Mouse (Mus musculus) midbrain, embryonic 13.5 days (tissue): Measurements from ENCODE around the gene Fuca2. TPM values are rescaled to one million over a fixed set of nuclear protein-coding genes. Genes with fewer than 3 reads are reported as not detected.
A peak's percentile ranks its signal among the peaks of the same experiment; 100 is the strongest.
"Not testable (repeated sequence)": the region's sequence is repeated elsewhere in the genome, so short reads cannot be mapped to it uniquely, and the experiment has no call there.

Experiments
- ATAC-seq: fragments of 200-750 bp; cut with Nextera tagmentation; 2 replicates; pipeline ENCODE4 v1.8.0; 2017; ENCODE audit warnings: mild to moderate bottlenecking, moderate TSS enrichment, moderate library complexity
- H3K27ac ChIP-seq: fragments of 300-500 bp; sonication (generic); 2 replicates; pipeline ENCODE4 v1.5.1; 2015; ENCODE audit warnings: inconsistent platforms, mild to moderate bottlenecking, moderate library complexity
- H3K27me3 ChIP-seq: fragments of 300-500 bp; sonication (generic); 2 replicates; pipeline ENCODE4 v1.6.1; 2015; ENCODE audit warnings: mild to moderate bottlenecking, inconsistent platforms
- H3K36me3 ChIP-seq: fragments of 300-500 bp; sonication (generic); 2 replicates; pipeline ENCODE4 v1.6.1; 2015; ENCODE audit warnings: mild to moderate bottlenecking, inconsistent platforms
- H3K4me1 ChIP-seq: fragments of 300-500 bp; sonication (generic); replicated peaks from 2 replicates; pipeline ENCODE4 v1.6.1; 2015; ENCODE audit warnings: inconsistent platforms
- H3K4me2 ChIP-seq: fragments of 300-500 bp; sonication (generic); replicated peaks from 2 replicates; pipeline ENCODE4 v1.6.1; 2015; ENCODE audit warnings: moderate library complexity, mild to moderate bottlenecking, inconsistent platforms
- H3K4me3 ChIP-seq: fragments of 300-500 bp; sonication (generic); replicated peaks from 2 replicates; pipeline ENCODE4 v1.5.1; 2015; ENCODE audit warnings: mild to moderate bottlenecking, inconsistent platforms
- H3K9ac ChIP-seq: fragments of 300-500 bp; sonication (generic); replicated peaks from 2 replicates; pipeline ENCODE4 v1.6.1; 2015; ENCODE audit warnings: mild to moderate bottlenecking, inconsistent platforms
- H3K9me3 ChIP-seq: fragments of 300-500 bp; sonication (generic); 2 replicates; pipeline ENCODE4 v1.6.1; 2016; ENCODE audit warnings: mild to moderate bottlenecking, inconsistent platforms
- WGBS: fragments of 180-500 bp; shearing (Covaris S2); methylation state at CpG from one replicate; pipeline ENCODE4 v1.1.7; 2015; 5-methylcytosine and 5-hydroxymethylcytosine counted together
- polyA plus RNA-seq: library from polyadenylated mRNA; unstranded; fragments of >200 nt; fragmentation: Nextera tagmentation; extraction: Ambion mirVana; gene quantifications from 2 replicates; pipeline ENCODE4 v1.2.1, GENCODE M21; 2015

Fuca2 gene
- polyA plus RNA-seq, 1 experiment from 2014 or later = 22.0 TPM

DNA sequence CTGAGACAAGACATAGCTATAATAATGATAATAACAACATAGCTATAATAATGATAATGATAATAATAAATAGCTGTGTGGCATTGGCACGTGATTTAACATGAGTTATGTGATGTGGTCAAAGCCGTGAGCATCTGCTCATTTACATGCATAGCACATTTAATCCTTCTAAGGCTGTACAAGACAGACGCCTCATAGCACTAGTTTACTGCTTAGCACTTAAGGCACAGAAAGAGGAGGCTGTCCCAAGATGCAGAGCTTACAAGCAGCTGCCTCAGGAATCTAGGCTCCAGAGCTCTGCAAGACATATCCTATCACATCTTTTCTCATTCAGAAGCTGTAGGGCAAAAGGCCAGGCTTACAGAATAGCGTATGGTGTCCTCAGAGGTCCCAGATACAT is 13.4 kb upstream of the Fuca2 start:
- ATAC-seq = no peak
- no peaks in the 10 kb centered on the region for H3K9me3 ChIP-seq
- no peaks in the 10 kb centered on the region for H3K27me3 ChIP-seq
- H3K4me1 ChIP-seq = peaks cover 3% of the 10 kb centered on the region; the same call in 1 of the 2 replicates
- H3K9ac ChIP-seq = no peak overlapping the region
- no peaks in the 10 kb centered on the region for H3K36me3 ChIP-seq
- WGBS = 54% methylated on average over 4 of the region's 4 CpGs
- no peak overlapping the region for H3K27ac ChIP-seq
- no peak overlapping the region for H3K4me3 ChIP-seq
- no peak overlapping the region for H3K4me2 ChIP-seq

DNA sequence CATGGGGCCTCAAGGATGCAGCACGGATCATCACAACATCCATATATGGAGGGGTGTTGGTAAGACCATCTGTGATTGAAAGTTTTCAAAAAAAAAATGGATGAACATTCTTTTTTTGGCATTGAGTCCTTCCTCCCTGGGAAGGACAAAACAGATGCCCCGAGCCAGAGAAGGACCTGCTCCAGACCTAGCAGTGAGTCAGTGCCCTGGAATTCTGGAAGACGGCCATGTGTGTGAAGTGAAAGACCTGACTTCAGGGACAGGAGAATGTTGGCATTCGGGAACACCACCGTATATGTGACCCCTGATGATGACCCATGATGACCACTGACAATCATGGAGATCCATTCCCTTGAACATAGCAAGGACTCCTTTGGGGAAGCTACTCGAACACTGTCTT is 9.7 kb upstream of the Fuca2 start:
- Histone ChIP-seq H3K27me3 (no peaks in the 10 kb centered on the region), H3K4me1 (peaks cover 3% of the 10 kb centered on the region; the same call in 1 of the 2 replicates), H3K27ac (no peak overlapping the region), H3K9ac (no peak overlapping the region), H3K36me3 (no peaks in the 10 kb centered on the region), H3K4me2 (no peak overlapping the region), H3K4me3 (no peak overlapping the region), H3K9me3 (no peaks in the 10 kb centered on the region)
- 89% methylated on average over 6 of the region's 6 CpGs for WGBS
- ATAC-seq = no peak

DNA sequence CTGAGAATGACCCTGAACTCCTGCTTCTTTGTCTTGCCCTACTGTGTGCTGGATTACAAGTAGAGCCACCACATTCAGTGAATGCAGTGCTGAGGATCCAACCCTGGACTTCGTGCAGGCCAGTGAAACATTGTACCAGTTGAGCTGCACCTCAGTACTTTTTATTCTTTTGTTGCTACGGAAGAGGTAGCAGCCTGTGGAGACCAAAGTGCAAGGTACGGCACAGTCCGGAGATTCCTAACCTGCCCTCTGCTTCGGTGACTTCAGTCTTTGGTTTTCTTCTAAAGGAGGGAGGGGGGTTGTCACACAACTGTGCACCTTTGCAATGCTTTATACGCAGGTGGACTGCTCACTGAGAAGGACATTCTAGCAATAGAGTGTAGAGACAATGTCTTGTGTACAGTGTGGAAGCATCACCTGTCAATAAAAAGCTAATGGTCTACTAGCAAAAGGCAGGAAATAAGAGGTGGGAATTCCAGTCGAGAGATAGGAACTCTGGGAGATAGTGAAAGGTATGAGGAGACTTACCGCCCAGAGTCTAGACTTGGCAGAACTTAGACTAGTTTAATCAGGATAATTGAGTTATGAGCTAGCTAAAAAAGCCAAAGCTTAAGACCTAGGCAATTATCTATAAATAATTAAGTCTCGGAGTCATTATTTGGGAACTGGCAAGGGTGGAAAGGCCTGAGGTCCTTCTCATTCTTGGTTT is 5.2 kb upstream of the Fuca2 start:
- no peak overlapping the region for H3K9ac ChIP-seq
- ATAC-seq = no peak
- WGBS = 89% methylated on average over 9 of the region's 9 CpGs
- no peaks in the 10 kb centered on the region for H3K27me3 ChIP-seq
- H3K4me3 ChIP-seq = no peak overlapping the region
- no peak overlapping the region for H3K4me2 ChIP-seq
- H3K9me3 ChIP-seq = no peaks in the 10 kb centered on the region
- H3K4me1 ChIP-seq = no peaks in the 10 kb centered on the region
- no peaks in the 10 kb centered on the region for H3K36me3 ChIP-seq
- no peak overlapping the region for H3K27ac ChIP-seq

DNA sequence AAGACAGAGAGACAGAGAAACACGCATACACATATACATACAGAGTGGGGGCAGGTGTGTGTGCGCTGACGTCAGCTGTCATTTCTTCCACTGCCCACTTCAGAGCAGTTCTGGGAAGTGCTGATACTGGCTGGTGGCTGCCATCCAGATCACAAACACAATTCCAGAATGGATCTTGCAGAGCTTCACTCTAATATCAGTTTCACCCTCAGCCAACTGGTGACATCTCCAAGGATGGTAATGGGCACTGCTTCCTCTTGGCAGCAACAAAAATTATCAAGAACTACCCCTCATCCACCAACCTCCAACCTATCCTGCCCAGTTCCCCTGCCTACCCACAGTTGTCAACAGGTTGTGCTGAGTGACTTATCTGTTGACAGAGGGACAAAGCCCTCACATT is 3.0 kb upstream of the Fuca2 start:
- H3K36me3 ChIP-seq = no peaks in the 10 kb centered on the region
- H3K27me3 ChIP-seq = no peaks in the 10 kb centered on the region
- H3K9me3 ChIP-seq = no peaks in the 10 kb centered on the region
- ATAC-seq = no peak
- H3K9ac ChIP-seq = no peak overlapping the region
- H3K4me3 ChIP-seq = no peak overlapping the region
- H3K27ac ChIP-seq = no peak overlapping the region
- H3K4me1 ChIP-seq = peaks cover 4% of the 10 kb centered on the region
- H3K4me2 ChIP-seq = no peak overlapping the region
- 96% methylated on average over 3 of the region's 3 CpGs for WGBS

DNA sequence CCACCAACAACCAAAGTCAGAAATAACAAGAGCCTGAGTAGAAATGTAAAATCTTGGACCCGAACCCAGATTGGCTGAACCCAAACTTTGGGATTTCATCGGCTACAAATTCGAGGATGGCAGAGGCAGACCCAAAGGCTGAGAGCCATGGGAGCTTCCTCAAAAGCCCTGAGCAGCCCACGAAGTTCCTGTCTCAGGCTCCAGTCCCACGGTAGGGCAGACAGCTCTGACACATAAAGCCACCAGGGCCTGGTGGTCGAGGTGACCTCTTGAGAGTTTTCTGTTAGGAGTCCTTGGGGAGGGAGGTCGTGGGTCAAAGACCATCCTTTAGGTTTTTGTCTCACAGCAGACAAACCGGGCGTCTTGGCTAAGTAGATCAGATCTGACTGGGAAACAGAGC is 1.1 kb downstream of the Fuca2 start:
- Histone ChIP-seq H3K9me3 (no peaks in the 10 kb centered on the region), H3K4me2 (peak overlapping the region; percentile 62), H3K36me3 (0 out of 2 replicates have a peak, but pooled peaks cover 7% of the 10 kb centered on the region), H3K9ac (peak overlapping the region; percentile 68), H3K27ac (no peak overlapping the region), H3K4me1 (peaks cover 4% of the 10 kb centered on the region), H3K4me3 (peak overlapping the region; percentile 51), H3K27me3 (no peaks in the 10 kb centered on the region)
- 0 out of 2 replicates have a peak, but pooled peaks have one; percentile 15 for ATAC-seq
- WGBS = 45% methylated on average over 9 of the region's 9 CpGs

DNA sequence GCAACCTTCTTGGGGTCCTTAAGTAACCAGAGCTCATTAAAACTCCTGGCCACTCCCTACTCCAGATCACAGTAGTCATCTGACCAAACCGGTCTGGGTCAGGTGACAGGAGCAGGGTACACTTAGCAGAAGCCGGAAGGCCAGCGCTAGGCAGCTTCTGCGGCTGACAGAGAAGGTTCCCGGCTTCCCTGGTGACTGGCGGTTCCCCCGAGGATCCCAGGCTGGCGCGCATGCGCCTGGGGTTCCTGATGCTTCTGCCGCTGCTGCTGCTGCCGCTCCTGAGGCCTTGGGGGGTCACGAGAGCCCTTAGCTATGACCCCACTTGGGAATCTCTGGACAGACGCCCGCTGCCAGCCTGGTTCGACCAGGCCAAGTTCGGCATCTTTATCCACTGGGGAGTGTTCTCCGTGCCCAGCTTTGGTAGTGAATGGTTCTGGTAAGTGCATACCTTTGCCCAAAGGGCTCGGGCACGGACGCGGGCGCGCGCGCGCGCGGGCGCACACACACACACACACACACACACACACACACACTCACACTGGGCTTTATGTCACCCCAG is 1.7 kb downstream of the Fuca2 start:
- ATAC-seq = peak; percentile 93
- Histone ChIP-seq H3K9me3 (no peaks in the 10 kb centered on the region), H3K27ac (no peak overlapping the region), H3K9ac (peak overlapping the region; percentile 68), H3K4me3 (peak overlapping the region; percentile 51), H3K4me1 (peaks cover 4% of the 10 kb centered on the region), H3K36me3 (0 out of 2 replicates have a peak, but pooled peaks cover 9% of the 10 kb centered on the region), H3K4me2 (peak overlapping the region; percentile 62), H3K27me3 (no peaks in the 10 kb centered on the region)
- under 1% methylated on average over 27 of the region's 30 CpGs for WGBS

DNA sequence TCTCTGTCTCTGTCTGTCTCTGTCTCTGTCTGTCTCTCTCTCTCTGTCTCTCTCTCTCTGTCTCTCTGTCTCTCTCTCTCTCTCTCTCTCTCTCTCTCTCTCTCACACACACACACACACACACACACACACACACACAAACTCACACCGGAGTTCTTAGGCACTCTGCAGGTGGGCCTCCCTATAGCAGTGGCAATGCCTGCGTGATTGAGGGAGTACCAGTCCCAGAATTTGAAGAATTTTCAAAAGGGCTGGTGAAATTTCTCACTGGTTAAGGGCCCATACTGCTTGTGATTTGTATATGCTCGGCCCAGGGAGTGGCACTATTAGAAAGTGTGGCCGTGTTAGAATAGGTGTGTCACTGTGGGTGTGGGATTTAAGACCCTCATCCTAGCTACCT is 2.2 kb downstream of the Fuca2 start:
- H3K27ac ChIP-seq, H3K9me3 ChIP-seq, H3K36me3 ChIP-seq, H3K27me3 ChIP-seq, H3K4me1 ChIP-seq: not testable (repeated sequence)
- WGBS = 55% methylated on average over 4 of the region's 4 CpGs
- Histone ChIP-seq H3K4me2 (peak overlapping the region; percentile 62), H3K4me3 (peak overlapping the region; percentile 51), H3K9ac (peak overlapping the region; percentile 68)
- ATAC-seq = peak; percentile 48; the same call in 1 of the 2 replicates

DNA sequence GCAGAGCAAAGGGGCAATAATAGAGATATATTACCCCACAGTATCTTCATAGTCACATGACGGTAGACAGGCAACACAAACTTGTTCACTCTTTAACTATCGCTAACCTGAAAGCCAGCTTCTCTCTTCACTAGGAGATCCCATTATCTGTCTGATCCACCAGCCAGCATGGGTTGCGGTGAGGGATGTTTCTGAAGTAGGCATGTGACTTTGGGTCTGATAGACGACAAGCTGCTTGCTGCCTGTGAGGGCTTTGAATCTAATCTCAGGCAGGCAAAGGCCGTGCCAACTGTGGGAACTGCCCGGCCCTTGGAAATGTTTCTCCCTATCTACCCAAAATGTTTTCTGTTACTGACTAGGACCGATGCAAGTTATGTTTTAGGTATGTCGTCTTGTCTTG is 3.0 kb downstream of the Fuca2 start:
- Histone ChIP-seq H3K4me3 (no peak overlapping the region), H3K9me3 (no peaks in the 10 kb centered on the region), H3K9ac (no peak overlapping the region), H3K4me2 (no peak overlapping the region), H3K27me3 (no peaks in the 10 kb centered on the region), H3K36me3 (0 out of 2 replicates have a peak, but pooled peaks cover 9% of the 10 kb centered on the region), H3K27ac (no peak overlapping the region), H3K4me1 (peaks cover 4% of the 10 kb centered on the region)
- no peak for ATAC-seq
- 88% methylated on average over 8 of the region's 8 CpGs for WGBS

DNA sequence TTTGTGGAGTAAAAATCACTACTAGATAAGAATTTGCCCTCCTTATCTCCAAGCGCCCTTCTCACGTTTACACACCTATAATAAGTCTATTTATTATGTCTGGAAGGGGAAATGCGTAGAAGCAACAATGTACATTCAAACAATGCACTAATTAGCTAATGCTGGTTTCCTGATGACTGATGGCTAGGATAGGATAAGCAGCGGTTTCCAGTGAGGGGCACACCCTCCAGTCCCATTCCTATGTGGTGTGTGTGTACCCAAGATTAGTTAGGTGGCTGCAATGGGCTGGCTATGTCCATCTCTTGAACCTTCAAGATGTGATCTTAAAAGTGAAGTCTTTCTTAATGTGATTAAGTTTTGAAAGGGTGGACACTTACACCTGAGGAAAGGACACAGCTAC is 22.5 kb downstream of the Fuca2 start:
- 94% methylated on average over 4 of the region's 4 CpGs for WGBS
- Histone ChIP-seq H3K4me3 (no peak overlapping the region), H3K4me2 (no peak overlapping the region), H3K36me3 (peaks cover 14% of the 10 kb centered on the region), H3K27ac (no peak overlapping the region), H3K27me3 (no peaks in the 10 kb centered on the region), H3K9ac (no peak overlapping the region), H3K9me3 (no peaks in the 10 kb centered on the region), H3K4me1 (no peaks in the 10 kb centered on the region)
- ATAC-seq = no peak

DNA sequence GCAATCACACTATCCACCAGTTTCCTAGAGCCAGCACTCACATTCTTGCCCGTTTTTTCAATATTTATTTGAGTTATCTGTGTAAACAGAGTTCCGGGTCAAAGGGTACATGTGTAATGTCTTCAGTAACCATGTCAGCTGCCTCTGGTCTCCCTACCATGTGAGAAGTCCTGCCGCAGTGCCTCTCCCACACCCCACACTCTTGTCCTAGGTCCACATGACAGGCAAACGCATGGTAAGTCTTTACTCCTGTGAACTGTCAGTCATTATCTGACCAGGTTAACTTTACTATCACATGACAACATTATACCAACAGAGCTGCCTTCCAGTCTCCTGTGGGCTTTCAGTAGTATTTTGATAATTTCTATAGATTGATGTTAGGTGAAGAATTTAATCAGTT is 28.8 kb downstream of the Fuca2 start:
- H3K4me3 ChIP-seq = no peak overlapping the region
- no peaks in the 10 kb centered on the region for H3K9me3 ChIP-seq
- H3K4me2 ChIP-seq = no peak overlapping the region
- H3K27me3 ChIP-seq = no peaks in the 10 kb centered on the region
- H3K36me3 ChIP-seq = peaks cover 44% of the 10 kb centered on the region
- H3K9ac ChIP-seq = no peak overlapping the region
- no peak overlapping the region for H3K27ac ChIP-seq
- WGBS = 88% methylated on average over 4 of the region's 4 CpGs
- no peaks in the 10 kb centered on the region for H3K4me1 ChIP-seq
- no peak for ATAC-seq

DNA sequence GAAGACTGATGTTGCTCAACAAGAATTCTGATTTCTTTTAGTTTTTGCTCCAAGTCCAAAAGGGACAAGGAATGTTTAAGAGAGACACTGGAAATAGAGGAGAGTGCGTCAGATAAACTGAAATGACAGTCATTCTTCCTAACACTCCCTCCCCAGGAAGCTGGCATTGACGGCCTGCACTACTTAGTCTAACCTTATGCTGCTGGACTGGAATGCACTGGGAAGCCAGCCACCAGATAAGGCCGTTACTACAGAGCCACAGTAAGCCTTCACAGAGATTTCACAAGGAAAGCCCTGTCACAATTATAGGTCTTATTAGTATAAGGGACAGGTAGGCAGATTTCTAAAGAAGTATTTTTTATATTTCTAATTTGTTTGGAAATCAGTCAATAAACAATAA is 35.4 kb downstream of the Fuca2 start:
- no peak overlapping the region for H3K4me2 ChIP-seq

DNA sequence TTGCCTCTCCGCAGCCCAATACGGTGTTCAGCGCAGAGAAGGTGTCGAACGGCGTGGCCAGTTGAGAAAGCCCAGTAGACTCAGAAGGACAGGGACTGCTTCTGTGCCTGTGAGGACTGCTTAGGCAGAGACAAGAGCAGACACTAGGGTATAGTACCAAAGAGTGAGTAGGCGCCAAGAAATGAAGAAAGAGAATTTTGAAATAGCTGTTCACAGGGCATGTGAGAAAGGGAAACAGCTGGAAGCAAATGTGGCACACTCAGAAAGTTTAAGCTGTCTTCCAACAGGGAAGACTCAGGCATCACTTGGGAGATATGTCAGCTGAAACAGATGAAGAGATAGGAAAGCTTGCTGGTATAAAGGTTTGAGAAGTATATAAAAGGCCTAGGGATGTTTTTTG is 37.4 kb downstream of the Fuca2 start:
- Histone ChIP-seq H3K4me2 (no peak overlapping the region), H3K27me3 (no peaks in the 10 kb centered on the region), H3K4me3 (no peak overlapping the region), H3K27ac (no peak overlapping the region), H3K4me1 (no peaks in the 10 kb centered on the region), H3K9me3 (no peaks in the 10 kb centered on the region), H3K9ac (no peak overlapping the region), H3K36me3 (peaks cover 38% of the 10 kb centered on the region)
- 97% methylated on average over 7 of the region's 7 CpGs for WGBS
- no peak for ATAC-seq

More for the DNA sequence above, 35.4 kb downstream of the Fuca2 start:
- Histone ChIP-seq H3K27ac (no peak overlapping the region), H3K9ac (no peak overlapping the region), H3K4me1 (no peaks in the 10 kb centered on the region), H3K36me3 (peaks cover 45% of the 10 kb centered on the region), H3K27me3 (no peaks in the 10 kb centered on the region), H3K4me3 (no peak overlapping the region), H3K9me3 (no peaks in the 10 kb centered on the region)
- ATAC-seq = no peak
- WGBS = 89% methylated on average over 3 of the region's 3 CpGs
